Mouse (Mus musculus) thymus, postnatal 14 days (tissue): ENCODE results near the gene Gm17617.

Experiments
- DNase-seq: peaks from one replicate; pipeline ENCODE4 v3.0.0; 2021

Gene Gm17617

DNA sequence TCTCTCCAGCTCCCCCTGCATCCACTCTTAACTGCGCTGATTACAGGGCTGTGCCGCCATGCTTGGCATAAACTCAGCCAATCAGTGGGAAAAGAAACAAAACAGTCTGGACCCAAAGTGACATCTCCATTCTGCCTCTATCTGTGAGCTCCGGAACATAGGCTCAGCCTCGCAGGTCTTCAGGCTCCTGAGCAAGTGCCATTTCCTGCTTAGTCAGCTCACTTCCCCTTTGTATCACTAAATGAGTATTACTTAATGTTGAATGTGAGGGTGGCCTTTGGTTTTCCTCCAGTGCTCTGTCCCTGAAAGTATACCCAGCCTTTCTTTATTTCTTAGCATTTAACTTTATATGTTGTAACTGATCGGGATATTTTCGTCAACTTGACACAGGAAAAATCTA, 8.4 kb downstream of the Gm17617 start:
- no peak for DNase-seq

DNA sequence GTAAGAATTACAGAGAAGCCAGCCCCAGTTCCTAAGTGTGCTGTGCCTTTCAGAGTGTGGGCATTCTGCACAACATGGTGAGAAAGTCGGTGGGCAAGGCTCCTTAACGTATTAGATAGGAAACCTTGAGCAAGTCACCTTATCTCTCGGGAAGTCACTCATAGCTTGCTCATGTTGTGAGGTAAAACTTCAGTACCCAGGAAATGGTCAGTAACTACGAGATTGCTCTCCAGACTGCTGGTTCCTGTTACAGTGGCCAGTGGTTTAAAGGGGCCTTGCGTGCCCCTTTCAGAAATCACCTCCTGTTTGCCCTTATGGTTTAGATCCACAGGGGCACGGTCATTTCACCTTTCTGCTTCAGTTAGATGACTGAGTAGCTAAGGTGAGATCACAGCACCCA, 19.0 kb downstream of the Gm17617 start:
- DNase-seq, result no peak

DNA sequence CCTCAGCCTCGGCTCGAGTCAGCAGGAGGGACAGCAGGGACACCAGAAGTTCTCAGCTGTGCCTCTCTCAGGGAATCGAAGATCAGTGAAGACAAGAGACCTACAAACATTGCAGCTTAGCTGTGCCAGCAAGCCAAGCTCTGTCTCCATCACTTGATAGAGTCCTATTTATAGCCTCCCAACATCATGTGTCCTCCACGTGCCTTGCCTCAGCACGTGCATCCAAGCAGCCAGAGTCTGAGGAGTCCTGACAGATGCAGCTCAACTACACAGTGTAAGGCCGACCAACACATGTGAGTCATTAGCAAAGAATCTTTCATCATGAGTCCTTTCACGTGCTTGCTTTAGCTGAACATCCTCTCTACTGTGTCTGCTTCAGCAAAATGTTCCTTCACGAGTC, 25.7 kb downstream of the Gm17617 start:
- DNase-seq, result no peak

DNA sequence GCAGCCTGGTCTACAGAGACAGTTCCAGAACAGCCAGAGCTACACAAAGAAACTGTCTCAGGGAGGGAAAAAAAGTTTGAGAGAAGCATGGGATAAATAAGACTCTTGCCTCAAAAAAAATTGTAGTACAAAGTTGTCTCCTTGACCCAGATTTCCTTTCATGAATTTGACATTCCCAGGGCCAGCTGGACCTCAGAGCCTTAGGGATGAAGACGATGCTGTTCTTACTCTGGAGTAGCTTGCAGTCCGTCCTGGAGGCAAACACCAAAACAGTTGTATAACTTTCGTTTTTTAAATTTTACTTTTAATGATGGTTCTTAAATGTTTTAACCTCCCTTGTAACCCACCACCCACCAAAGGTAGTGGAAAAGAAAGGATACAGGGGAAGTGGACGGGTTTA, 26.2 kb downstream of the Gm17617 start:
- DNase-seq, result no peak

DNA sequence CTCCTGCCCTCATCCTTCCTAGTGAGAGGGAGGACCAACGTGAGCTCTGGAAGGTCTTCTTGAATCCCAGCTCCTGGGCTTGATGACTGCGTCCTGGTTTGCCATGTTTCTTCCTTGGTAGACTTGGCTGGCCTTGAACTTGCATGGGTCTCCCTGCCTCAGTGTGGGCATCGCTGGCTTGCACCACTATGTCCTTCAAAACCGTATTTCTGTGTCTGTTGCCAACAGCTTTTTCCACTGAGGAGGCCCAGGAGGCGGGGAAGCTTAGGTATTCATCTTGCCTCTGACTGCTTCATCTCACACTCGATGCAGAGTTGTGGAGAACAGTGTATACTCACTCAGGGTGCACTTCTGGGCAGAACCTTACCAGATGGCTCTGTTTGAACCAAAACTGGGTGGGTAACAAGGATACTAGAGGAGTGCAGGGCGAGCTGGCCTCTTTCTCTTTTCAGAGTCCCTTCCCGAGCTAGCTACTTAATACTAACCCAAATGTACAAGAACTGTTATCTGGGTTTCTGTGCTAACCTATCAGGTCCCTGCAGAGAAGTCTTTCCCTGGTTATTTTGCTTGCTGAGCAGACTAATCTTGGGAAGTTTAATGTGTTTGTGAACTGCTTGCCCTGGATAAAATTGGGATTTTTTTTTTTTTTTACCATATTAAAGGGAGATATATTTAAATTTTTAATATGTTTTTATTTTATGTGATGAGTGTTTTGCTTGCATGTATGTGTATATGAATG, 27.2 kb downstream of the Gm17617 start:
- peak; percentile 17 for DNase-seq

DNA sequence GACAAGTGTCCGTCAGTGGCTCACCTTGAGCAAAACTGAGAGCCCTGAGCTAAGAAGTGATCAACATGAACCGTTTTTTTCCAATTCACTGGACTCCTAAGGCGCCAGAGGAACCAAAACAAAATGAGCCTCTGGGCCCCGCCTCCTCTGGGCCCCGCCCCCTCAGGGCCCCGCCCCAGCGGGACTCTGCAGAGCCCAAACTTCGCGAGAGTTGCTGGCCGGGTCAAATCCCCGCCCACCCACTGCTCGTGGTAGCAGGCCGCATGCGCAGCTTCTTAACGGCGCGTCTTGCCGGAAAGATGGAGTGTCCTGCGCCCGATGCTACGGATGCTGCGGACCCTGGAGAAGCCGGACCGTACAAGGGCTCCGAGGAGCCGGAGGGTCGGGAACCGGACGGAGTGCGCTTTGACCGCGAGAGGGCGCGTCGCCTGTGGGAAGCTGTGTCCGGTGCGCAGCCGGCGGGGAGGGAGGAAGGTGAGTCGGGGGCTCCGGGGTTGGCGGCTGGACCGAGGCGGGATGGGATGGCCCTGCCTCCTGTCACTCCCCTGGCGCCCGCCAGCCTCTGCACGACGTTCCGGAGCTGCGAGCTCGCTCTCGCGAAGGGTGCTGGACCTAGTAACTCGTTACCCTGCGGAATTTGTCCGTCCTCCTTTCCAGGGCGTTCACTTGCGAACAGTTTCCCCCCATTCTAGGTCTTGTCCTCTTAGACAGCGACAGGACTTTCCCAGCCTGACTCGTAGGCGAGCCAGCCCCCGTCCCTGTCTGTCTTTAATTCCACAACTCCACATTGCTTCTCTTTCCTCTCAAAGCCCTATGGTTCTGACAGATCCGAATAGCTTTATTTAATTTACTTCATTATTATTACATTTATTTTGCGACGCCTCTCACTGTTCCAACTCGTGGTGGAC, 28.0 kb downstream of the Gm17617 start, which contains the start of gene Zfp346:
Gene Zfp346 (plus strand): TSS at position 267 of the 908 bp plus-strand sequence.
- peak; percentile 97 for DNase-seq

DNA sequence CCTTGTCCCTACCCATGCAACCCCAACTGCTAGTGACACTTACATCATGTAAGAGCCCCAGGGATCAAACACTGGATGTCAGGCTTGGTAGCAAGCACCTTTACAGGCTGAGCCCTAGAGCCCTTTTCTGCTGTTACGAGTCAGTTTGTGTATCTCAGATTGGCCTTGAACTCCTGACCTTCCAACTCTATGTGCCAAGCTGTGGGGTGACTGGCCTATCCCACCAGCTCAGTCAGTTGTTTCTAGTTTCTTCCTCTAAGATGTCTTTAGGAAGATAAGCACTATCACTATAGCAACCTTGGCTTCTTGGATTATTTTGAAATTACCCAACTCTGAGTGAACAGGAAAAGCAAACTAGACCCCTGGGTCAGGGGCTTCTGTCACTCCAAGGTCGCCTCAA, 30.0 kb downstream of the Gm17617 start:
- no peak for DNase-seq

DNA sequence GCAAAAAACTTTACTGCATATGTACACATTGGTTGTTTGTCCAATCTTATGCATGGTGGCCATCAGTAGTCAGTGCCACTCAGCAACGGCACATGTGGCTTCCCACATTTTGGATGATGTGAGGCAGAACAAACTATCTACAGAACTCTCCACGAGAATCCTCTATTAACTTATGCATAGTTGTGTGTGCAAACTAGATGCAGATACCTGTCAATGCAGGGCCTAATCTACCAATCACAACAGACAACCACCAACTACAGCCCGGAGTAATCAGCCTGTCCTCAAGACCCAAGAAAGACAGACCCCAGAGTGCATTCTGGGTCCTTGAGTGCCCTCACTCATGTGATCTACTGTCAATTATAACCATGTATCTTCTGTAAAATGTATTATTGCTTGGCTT, 31.0 kb downstream of the Gm17617 start:
- DNase-seq, result no peak

DNA sequence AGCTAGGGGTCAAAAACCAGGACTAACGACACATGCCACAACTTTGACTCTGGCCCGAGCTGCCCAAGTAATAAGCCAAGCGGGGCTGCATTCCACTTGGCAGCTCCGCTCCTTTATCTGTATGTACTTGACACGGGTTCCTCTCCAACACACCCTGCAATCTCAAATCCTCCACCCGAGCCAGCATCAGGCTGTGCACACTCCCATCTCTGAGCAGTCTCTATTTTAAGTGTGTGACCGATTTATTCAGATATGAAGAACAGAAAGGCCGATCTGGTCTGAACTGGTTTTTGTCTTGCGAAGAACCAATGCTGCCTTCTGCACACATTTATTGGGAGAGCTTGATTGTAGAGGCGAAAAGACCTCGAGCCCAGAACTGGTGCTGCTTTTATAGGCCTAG, 31.7 kb downstream of the Gm17617 start:
- DNase-seq, result no peak

DNA sequence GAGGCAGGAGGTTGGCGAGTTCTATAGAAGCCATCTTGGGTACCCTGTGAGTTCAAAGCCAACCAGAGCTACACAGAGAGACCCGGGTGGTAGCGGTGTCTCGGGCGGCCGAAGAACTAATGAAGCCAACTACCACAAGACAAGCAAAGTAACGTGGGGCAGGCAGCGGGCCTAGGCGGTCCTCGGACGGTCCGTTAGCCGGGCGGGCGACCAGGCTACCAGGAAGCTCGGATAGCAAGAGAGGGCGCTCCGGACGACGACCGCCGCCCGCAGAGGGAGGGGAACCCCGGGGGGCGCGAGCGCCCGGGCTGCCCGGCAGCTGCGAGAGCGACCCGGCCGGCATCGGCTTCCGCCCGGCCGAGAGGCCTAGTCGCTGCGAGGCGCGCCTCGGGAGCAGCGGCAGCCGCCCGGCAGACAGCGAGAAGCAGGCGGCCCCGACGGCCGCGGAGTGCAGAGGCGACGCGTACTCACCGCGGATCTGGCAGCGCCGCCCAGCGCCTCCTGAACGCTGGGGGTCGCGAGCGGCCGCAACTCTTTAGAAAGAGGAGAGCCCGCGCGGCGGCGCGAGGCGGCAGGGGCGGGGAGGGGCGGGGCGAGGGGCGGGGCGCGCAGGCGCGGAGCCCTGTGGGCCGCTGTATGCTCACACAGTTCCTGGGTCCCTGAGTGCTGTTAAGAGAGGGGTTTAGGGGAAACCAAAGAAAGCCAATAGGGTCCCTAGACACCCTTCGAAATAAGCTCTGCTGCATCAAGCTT, 33.4 kb downstream of the Gm17617 start, which contains the start of gene Uimc1:
Gene Uimc1 (minus strand): TSS at position 575 of the 753 bp plus-strand sequence.
- DNase-seq, result peak; percentile 91

DNA sequence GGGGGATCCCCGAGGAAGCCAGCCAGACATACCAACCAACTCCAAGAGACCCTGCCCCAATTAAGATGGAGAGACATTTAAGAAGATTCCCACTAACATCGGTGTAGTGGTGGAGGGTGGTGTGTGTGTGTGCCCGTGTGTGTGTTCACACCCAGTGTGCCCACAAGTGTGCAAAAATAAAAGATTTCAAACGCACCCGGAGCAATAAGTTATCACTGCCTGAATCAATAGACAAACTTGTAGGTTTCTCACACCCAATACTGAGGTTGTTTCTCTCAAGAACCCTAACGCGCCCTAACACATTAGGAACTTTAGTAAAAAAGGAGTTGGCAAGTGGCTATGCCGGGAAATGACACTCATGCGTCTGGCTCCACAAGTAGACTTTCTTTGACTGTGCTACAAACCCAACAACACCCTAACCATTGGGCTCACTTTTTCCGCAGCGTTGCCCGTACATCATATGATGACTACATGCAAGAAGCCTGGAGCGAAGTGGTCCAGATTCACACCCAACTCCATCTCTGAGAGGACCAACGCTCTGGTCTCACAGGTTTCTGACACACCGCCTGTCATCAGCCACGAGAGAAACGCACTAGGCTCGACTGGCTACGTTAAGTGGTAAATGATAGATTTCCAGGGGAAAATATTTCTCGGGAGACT, 34.2 kb downstream of the Gm17617 start:
- DNase-seq, result peak; percentile 51

DNA sequence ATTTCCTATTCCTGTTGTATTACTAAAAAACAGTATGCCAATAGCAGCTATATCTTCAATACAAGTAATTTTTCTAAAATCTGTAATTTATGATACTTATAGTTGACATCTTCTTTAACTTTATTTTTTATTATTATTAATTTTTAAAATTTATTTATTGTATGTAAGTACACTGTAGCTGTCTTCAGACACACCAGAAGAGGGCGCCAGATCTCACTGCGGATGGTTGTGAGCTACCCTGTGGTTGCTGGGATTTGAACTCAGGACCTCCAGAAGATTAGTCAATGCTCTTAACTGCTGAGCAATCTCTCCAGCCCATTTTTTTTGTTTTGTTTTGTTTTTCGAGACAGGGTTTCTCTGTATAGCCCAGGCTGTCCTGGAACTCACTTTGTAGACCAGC, 35.5 kb downstream of the Gm17617 start:
- peak; percentile 20 for DNase-seq

DNA sequence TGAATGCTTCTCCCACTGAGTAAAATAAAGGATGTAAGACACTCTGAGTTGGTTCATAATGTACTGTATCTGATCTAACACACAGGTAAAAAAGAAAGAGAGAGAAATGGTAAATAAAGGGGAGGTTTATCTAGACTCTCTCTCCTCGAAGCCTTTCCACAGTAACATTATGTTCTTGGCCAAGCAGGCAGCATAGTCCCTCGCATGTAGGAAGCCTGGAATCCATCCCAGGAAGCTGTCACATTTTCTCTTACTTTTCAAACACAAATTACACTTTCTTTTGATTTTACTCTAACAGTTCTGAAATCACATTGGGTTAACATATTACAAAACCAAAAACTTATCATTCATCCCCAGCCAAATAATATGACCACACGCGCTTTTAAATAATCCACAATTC, 40.8 kb downstream of the Gm17617 start:
- DNase-seq, result no peak
